Mouse (Mus musculus): ENCODE data around the gene Lrrc61. TPM values are rescaled to one million over a fixed set of nuclear protein-coding genes. Genes with fewer than 3 reads are reported as not detected.

The Lrrc61 gene
- polyA plus RNA-seq, 1 experiment from 2014 or later: 7.7 TPM

GRCm38 (mm10) chr6:48572572-48573061, 18.0 kb downstream of the Lrrc61 start, which contains the start of gene Rarres2:
Gene Rarres2, minus strand, starts transcription at chr6:48572789.
- Histone ChIP-seq H3K4me2 (ENCODE audit: low read length) (peak within 1 kb of the TSS; percentile 20), H3K9me3 (ENCODE audit: control insufficient read depth, low read length) (no peaks in the 10 kb centered on the region; the same call in 1 of the 2 replicates), H3K4me3 (ENCODE audit: low read depth, low read length) (0 out of 2 replicates have a peak within 1 kb of the TSS, but pooled peaks have one; percentile 4), H3K4me1 (replicated peaks; ENCODE audit: control insufficient read depth, insufficient read depth, low read length) (peaks cover 34% of the 10 kb centered on the region), H3K36me3 (ENCODE audit: control insufficient read depth, insufficient read depth, low read length) (no peaks in the 10 kb centered on the region), H3K27me3 (replicated peaks; ENCODE audit: control insufficient read depth, insufficient read depth, low read length) (no peaks in the 10 kb centered on the region), H3K27ac (ENCODE audit: low read depth) (peak within 1 kb of the TSS; percentile 67), H3K9ac (ENCODE audit: low read length) (no peak within 1 kb of the TSS)
- WGBS: 15% methylated on average over 6 of the region's 6 CpGs
- DNase-seq (ENCODE audit: low spot score): no peak
- no peak for ATAC-seq (replicated peaks; ENCODE audit: low FRiP score, low TSS enrichment, low read depth)

DNA sequence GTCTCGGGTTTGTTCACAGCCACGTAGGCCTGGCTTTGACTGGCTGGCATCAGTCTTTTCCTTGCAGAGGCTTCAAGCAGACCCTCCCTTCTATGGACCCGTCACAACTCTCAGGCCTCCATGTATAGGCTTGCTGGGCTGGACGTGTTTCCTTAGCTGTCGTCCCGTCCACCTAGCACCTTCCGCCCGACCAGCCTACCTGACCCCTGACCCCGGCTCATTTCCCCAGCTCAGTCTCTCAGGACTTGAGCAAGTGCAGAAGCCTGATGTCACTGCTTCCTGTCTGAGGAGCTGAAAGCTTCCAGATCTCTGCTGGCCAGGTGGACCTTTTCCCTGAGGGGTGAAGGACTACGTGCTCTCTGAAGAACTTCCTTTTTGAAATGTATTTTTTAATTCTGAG, 18.7 kb downstream of the Lrrc61 start:
- Histone ChIP-seq H3K27ac (ENCODE audit: low read depth) (peak overlapping the region; percentile 67), H3K4me1 (replicated peaks; ENCODE audit: control insufficient read depth, insufficient read depth, low read length) (peaks cover 33% of the 10 kb centered on the region), H3K27me3 (replicated peaks; ENCODE audit: control insufficient read depth, insufficient read depth, low read length) (no peaks in the 10 kb centered on the region), H3K9me3 (ENCODE audit: control insufficient read depth, low read length) (no peaks in the 10 kb centered on the region; the same call in 1 of the 2 replicates), H3K4me2 (ENCODE audit: low read length) (no peak overlapping the region), H3K36me3 (ENCODE audit: control insufficient read depth, insufficient read depth, low read length) (no peaks in the 10 kb centered on the region), H3K9ac (ENCODE audit: low read length) (no peak overlapping the region), H3K4me3 (ENCODE audit: low read depth, low read length) (no peak overlapping the region)
- peak; percentile 62 for DNase-seq (ENCODE audit: low spot score)
- 25% methylated on average over 10 of the region's 10 CpGs for WGBS
- ATAC-seq (replicated peaks; ENCODE audit: low FRiP score, low TSS enrichment, low read depth): no peak

- H3K4me3 ChIP-seq (ENCODE audit: low read depth, low read length): no peak overlapping the region
- ATAC-seq (replicated peaks; ENCODE audit: low FRiP score, low TSS enrichment, low read depth): no peak
- no peaks in the 10 kb centered on the region for H3K36me3 ChIP-seq (ENCODE audit: control insufficient read depth, insufficient read depth, low read length)
- DNase-seq (ENCODE audit: low spot score): no peak
- H3K9ac ChIP-seq (ENCODE audit: low read length): no peak overlapping the region
- no peak overlapping the region for H3K4me2 ChIP-seq (ENCODE audit: low read length)
- H3K9me3 ChIP-seq (ENCODE audit: control insufficient read depth, low read length): no peaks in the 10 kb centered on the region; the same call in 1 of the 2 replicates
- peak overlapping the region; percentile 33; the same call in 1 of the 2 replicates for H3K27ac ChIP-seq (ENCODE audit: low read depth)
- H3K4me1 ChIP-seq (replicated peaks; ENCODE audit: control insufficient read depth, insufficient read depth, low read length): peaks cover 28% of the 10 kb centered on the region
- 68% methylated on average over 3 of the region's 3 CpGs for WGBS
- H3K27me3 ChIP-seq (replicated peaks; ENCODE audit: control insufficient read depth, insufficient read depth, low read length): no peaks in the 10 kb centered on the region
These were observed 19.4 kb downstream of the Lrrc61 start for GRCm38 (mm10) chr6:48573981-48574380.

DNA sequence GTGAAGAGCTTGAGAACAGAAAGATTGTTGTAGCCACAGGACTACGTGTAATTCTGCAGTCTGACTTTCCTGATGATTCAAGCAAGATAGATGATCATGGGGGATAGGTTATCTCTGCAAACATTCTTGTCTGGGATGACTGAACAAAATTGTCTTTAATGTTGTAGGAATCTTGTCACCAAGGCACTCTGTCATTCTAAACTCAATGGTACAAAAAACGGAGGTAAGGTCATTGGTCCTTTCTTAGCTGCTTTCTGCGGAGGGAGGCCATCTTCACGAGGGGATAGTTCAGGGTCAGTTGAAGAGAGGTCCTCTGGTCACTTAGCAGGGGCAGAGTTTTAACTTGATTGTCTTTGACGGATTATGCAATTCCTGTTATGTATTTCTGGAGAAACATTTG, 24.1 kb downstream of the Lrrc61 start:
- no peaks in the 10 kb centered on the region for H3K36me3 ChIP-seq (ENCODE audit: control insufficient read depth, insufficient read depth, low read length)
- H3K27me3 ChIP-seq (replicated peaks; ENCODE audit: control insufficient read depth, insufficient read depth, low read length): no peaks in the 10 kb centered on the region
- H3K9me3 ChIP-seq (ENCODE audit: control insufficient read depth, low read length): no peaks in the 10 kb centered on the region
- no peak overlapping the region for H3K9ac ChIP-seq (ENCODE audit: low read length)
- H3K4me2 ChIP-seq (ENCODE audit: low read length): no peak overlapping the region; the same call in 1 of the 2 replicates
- no peak overlapping the region for H3K4me3 ChIP-seq (ENCODE audit: low read depth, low read length)
- H3K27ac ChIP-seq (ENCODE audit: low read depth): peak overlapping the region; percentile 24; the same call in 1 of the 2 replicates
- DNase-seq (ENCODE audit: low spot score): no peak
- 41% methylated on average over 5 of the region's 5 CpGs for WGBS
- no peak for ATAC-seq (replicated peaks; ENCODE audit: low FRiP score, low TSS enrichment, low read depth)
- peaks cover 3% of the 10 kb centered on the region; the same call in 1 of the 2 replicates for H3K4me1 ChIP-seq (replicated peaks; ENCODE audit: control insufficient read depth, insufficient read depth, low read length)

- H3K9me3 ChIP-seq (ENCODE audit: control insufficient read depth, low read length): no peaks in the 10 kb centered on the region
- DNase-seq (ENCODE audit: low spot score): no peak
- no peaks in the 10 kb centered on the region for H3K36me3 ChIP-seq (ENCODE audit: control insufficient read depth, insufficient read depth, low read length)
- 27% methylated on average over 5 of the region's 5 CpGs for WGBS
- H3K4me1 ChIP-seq (replicated peaks; ENCODE audit: control insufficient read depth, insufficient read depth, low read length): no peaks in the 10 kb centered on the region
- H3K4me2 ChIP-seq (ENCODE audit: low read length): no peak overlapping the region; the same call in 1 of the 2 replicates
- H3K27me3 ChIP-seq (replicated peaks; ENCODE audit: control insufficient read depth, insufficient read depth, low read length): no peaks in the 10 kb centered on the region
- ATAC-seq (replicated peaks; ENCODE audit: low FRiP score, low TSS enrichment, low read depth): no peak
- H3K9ac ChIP-seq (ENCODE audit: low read length): no peak overlapping the region
- peak overlapping the region; percentile 24; the same call in 1 of the 2 replicates for H3K27ac ChIP-seq (ENCODE audit: low read depth)
- no peak overlapping the region for H3K4me3 ChIP-seq (ENCODE audit: low read depth, low read length)
These were observed 24.6 kb downstream of the Lrrc61 start for GRCm38 (mm10) chr6:48579215-48579648.

- 46% methylated on average over 3 of the region's 3 CpGs for WGBS
- H3K4me1 ChIP-seq (replicated peaks; ENCODE audit: control insufficient read depth, insufficient read depth, low read length): no peaks in the 10 kb centered on the region
- no peak overlapping the region for H3K4me2 ChIP-seq (ENCODE audit: low read length)
- ATAC-seq (replicated peaks; ENCODE audit: low FRiP score, low TSS enrichment, low read depth) (no peak), DNase-seq (ENCODE audit: low spot score) (no peak)
- no peaks in the 10 kb centered on the region for H3K27me3 ChIP-seq (replicated peaks; ENCODE audit: control insufficient read depth, insufficient read depth, low read length)
- no peak overlapping the region for H3K27ac ChIP-seq (ENCODE audit: low read depth)
- H3K9me3 ChIP-seq (ENCODE audit: control insufficient read depth, low read length): no peaks in the 10 kb centered on the region
- no peak overlapping the region for H3K4me3 ChIP-seq (ENCODE audit: low read depth, low read length)
- no peak overlapping the region for H3K9ac ChIP-seq (ENCODE audit: low read length)
- no peaks in the 10 kb centered on the region for H3K36me3 ChIP-seq (ENCODE audit: control insufficient read depth, insufficient read depth, low read length)
These were observed 26.7 kb downstream of the Lrrc61 start for GRCm38 (mm10) chr6:48581257-48581656.

DNA sequence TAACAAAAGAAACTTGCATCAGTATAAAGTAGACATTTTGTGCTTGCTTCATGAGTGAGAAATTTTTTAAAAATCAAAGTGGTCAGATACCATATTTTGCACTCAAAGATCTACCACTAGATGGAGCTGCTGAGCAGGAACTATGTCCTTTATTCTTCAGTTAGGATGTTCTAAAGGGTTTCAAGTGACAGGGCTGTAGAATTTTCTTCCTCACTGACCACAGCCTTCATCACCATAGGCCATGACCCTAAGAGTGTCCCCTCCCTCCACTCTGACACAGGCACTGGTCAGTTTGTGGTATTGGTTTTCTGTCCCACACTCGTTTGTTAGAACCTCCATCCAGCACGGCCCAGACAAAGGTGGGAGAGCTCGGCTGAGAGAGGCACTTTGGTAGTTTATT, 27.4 kb downstream of the Lrrc61 start:
- ATAC-seq (replicated peaks; ENCODE audit: low FRiP score, low TSS enrichment, low read depth) (0 out of 2 replicates have a peak, but pooled peaks have one; percentile 47), DNase-seq (ENCODE audit: low spot score) (peak; percentile 67)
- Histone ChIP-seq H3K36me3 (ENCODE audit: control insufficient read depth, insufficient read depth, low read length) (no peaks in the 10 kb centered on the region), H3K27ac (ENCODE audit: low read depth) (no peak overlapping the region), H3K27me3 (replicated peaks; ENCODE audit: control insufficient read depth, insufficient read depth, low read length) (no peaks in the 10 kb centered on the region), H3K4me1 (replicated peaks; ENCODE audit: control insufficient read depth, insufficient read depth, low read length) (no peaks in the 10 kb centered on the region), H3K4me3 (ENCODE audit: low read depth, low read length) (no peak overlapping the region), H3K9ac (ENCODE audit: low read length) (no peak overlapping the region), H3K4me2 (ENCODE audit: low read length) (no peak overlapping the region), H3K9me3 (ENCODE audit: control insufficient read depth, low read length) (no peaks in the 10 kb centered on the region)
- WGBS: 84% methylated on average over 3 of the region's 3 CpGs

GRCm38 (mm10) chr6:48589194-48589750, 34.7 kb downstream of the Lrrc61 start, which contains the start of gene Gm45021:
Gene Gm45021, plus strand, starts transcription at chr6:48589610.
- no peak within 1 kb of the TSS for H3K27ac ChIP-seq (ENCODE audit: low read depth)
- no peaks in the 10 kb centered on the region for H3K36me3 ChIP-seq (ENCODE audit: control insufficient read depth, insufficient read depth, low read length)
- H3K4me1 ChIP-seq (replicated peaks; ENCODE audit: control insufficient read depth, insufficient read depth, low read length): 0 out of 2 replicates have a peak, but pooled peaks cover 4% of the 10 kb centered on the region
- H3K27me3 ChIP-seq (replicated peaks; ENCODE audit: control insufficient read depth, insufficient read depth, low read length): no peaks in the 10 kb centered on the region
- H3K9me3 ChIP-seq (ENCODE audit: control insufficient read depth, low read length): no peaks in the 10 kb centered on the region
- H3K4me2 ChIP-seq (ENCODE audit: low read length): no peak within 1 kb of the TSS
- H3K9ac ChIP-seq (ENCODE audit: low read length): no peak within 1 kb of the TSS
- WGBS: 42% methylated on average over 6 of the region's 6 CpGs
- ATAC-seq (replicated peaks; ENCODE audit: low FRiP score, low TSS enrichment, low read depth): no peak
- no peak within 1 kb of the TSS for H3K4me3 ChIP-seq (ENCODE audit: low read depth, low read length)
- DNase-seq (ENCODE audit: low spot score): no peak
